Mouse (Mus musculus) forebrain, embryonic 15.5 days (tissue): ENCODE measurements at regions not wholly inside any gene's neighbourhood (a gene's known extent, or its start where the extent isn't known, plus 50 kb on each side); places are given as distances from the start of the nearest gene placed in this dataset.

Experiments
- ATAC-seq: fragments of 200-750 bp; cut with Nextera tagmentation; replicated peaks from 2 replicates; pipeline ENCODE4 v1.8.0; 2017; ENCODE audit warnings: mild to moderate bottlenecking, moderate TSS enrichment, moderate library complexity
- H3K27ac ChIP-seq: fragments of 300-500 bp; sonication (generic); replicated peaks from 2 replicates; pipeline ENCODE4 v1.5.1; 2015; ENCODE audit warnings: mild to moderate bottlenecking, inconsistent platforms
- H3K27me3 ChIP-seq: fragments of 300-500 bp; sonication (generic); 2 replicates; pipeline ENCODE4 v1.6.1; 2015; ENCODE audit warnings: inconsistent platforms
- H3K36me3 ChIP-seq: fragments of 300-500 bp; sonication (generic); 2 replicates; pipeline ENCODE4 v1.6.1; 2015; ENCODE audit warnings: mild to moderate bottlenecking, inconsistent platforms
- H3K4me1 ChIP-seq: fragments of 300-500 bp; sonication (generic); 2 replicates; pipeline ENCODE4 v1.6.1; 2015; ENCODE audit warnings: inconsistent platforms
- H3K4me2 ChIP-seq: fragments of 300-500 bp; sonication (generic); replicated peaks from 2 replicates; pipeline ENCODE4 v1.6.1; 2015; ENCODE audit warnings: mild to moderate bottlenecking, inconsistent platforms
- H3K4me3 ChIP-seq: fragments of 300-500 bp; sonication (generic); 2 replicates; pipeline ENCODE4 v1.5.1; 2015; ENCODE audit warnings: mild to moderate bottlenecking, inconsistent platforms
- H3K9ac ChIP-seq: fragments of 300-500 bp; sonication (generic); replicated peaks from 2 replicates; pipeline ENCODE4 v1.6.1; 2015; ENCODE audit warnings: mild to moderate bottlenecking, inconsistent platforms
- H3K9me3 ChIP-seq: fragments of 300-500 bp; sonication (generic); 2 replicates; pipeline ENCODE4 v1.6.1; 2016; ENCODE audit warnings: inconsistent platforms
- WGBS: fragments of 180-500 bp; shearing (Covaris S2); methylation state at CpG from one replicate; pipeline ENCODE4 v1.1.7; 2015; ENCODE audit warnings: mixed read lengths; 5-methylcytosine and 5-hydroxymethylcytosine counted together

DNA sequence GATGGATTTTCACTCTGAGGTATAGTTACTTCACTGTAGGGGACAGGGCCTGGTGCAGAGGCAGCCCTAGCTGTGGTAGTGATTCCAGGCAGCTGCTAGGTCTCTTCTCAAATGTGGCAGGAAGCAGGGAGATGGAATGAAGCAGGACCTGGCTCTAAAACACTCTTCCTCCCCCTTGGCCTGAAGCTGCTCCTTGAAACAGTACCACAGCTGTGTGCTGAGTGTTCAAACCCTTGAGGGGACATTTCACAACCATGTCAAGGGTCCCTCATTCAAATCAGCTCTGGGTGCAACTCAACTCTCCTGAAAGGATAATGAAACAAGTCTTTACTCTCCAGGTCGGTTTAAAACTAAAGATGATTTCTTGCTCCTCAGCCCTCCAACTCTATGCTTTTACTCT lies 317.6 kb downstream of the Irs2 start:
- Histone ChIP-seq H3K4me1 (peaks cover 6% of the 10 kb centered on the region; the same call in 1 of the 2 replicates), H3K36me3 (no peaks in the 10 kb centered on the region), H3K4me3 (no peak overlapping the region), H3K27ac (no peak overlapping the region), H3K9ac (no peak overlapping the region), H3K9me3 (no peaks in the 10 kb centered on the region), H3K27me3 (no peaks in the 10 kb centered on the region), H3K4me2 (no peak overlapping the region)
- 74% methylated on average over 1 of the region's 1 CpGs for WGBS
- ATAC-seq, result no peak

DNA sequence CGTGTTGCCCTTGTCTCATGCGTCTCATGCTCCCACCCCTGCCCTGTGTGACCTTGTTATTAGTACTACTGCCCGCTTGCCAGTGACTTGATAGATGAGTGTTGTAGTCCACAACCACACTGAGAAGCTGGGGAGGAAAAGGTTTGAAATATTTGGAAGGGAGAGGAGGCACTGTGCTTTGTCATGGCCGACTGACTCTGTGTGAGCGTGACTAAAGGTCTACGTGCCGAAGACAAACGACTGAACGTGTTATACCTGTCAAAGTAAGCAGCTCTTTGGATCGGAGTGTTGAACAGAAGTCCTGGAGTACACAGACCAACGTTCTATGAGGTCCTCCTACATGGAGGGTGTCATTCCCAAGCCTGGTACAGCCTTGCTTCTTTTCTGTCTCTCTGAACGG lies 318.4 kb downstream of the Irs2 start:
- no peak overlapping the region for H3K9ac ChIP-seq
- WGBS, result 92% methylated on average over 12 of the region's 12 CpGs
- no peak for ATAC-seq
- H3K27ac ChIP-seq, result no peak overlapping the region
- no peak overlapping the region for H3K4me2 ChIP-seq
- H3K27me3 ChIP-seq, result no peaks in the 10 kb centered on the region
- peaks cover 6% of the 10 kb centered on the region; the same call in 1 of the 2 replicates for H3K4me1 ChIP-seq
- H3K9me3 ChIP-seq, result no peaks in the 10 kb centered on the region
- no peak overlapping the region for H3K4me3 ChIP-seq
- no peaks in the 10 kb centered on the region for H3K36me3 ChIP-seq

DNA sequence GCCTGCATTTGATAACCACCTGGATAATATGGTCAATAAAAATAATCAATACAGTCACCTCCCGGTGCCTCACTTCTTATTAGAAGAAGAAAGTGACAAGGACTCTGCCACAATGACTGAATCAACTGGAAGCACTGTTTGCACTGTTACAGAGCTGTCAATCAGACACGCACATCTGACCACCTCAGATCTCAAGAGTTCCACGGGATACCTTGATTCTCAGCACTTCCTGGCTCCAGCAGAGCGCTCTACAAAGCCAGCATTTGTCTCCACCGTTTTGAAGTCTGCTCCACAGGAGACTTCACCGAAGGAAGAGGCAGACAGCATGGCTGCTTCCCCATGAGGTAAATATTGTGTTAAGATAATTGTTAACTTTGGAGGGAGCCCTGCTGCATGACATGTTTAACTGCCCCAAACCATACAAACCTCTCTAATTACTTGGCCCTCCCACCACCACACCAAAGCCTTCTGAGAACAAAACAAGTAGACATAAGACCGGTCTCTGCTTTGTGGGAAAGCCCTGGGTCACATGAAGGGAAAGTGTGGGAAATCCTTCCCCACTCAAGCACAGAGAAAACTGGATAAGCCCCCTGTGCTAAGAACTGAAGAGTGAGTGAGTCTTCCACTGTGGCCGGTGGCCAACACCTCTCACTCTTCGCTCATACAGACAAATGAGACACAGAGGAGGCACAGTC lies 320.2 kb downstream of the Irs2 start:
- Histone ChIP-seq H3K4me3 (no peak overlapping the region), H3K9ac (no peak overlapping the region), H3K36me3 (no peaks in the 10 kb centered on the region), H3K4me2 (0 out of 2 replicates have a peak overlapping the region, but pooled peaks have one; percentile 3), H3K4me1 (peaks cover 6% of the 10 kb centered on the region; the same call in 1 of the 2 replicates), H3K9me3 (no peaks in the 10 kb centered on the region), H3K27ac (no peak overlapping the region), H3K27me3 (no peaks in the 10 kb centered on the region)
- ATAC-seq, result 0 out of 2 replicates have a peak, but pooled peaks have one; percentile 23
- WGBS, result 20% methylated on average over 9 of the region's 9 CpGs
